Mouse (Mus musculus) heart, adult 18-20 months (tissue): ENCODE data around the gene Cux1. TPM values are rescaled to one million over a fixed set of nuclear protein-coding genes. Genes with fewer than 3 reads are reported as not detected.

Source experiments
- DNase-seq, 2 experiments: peaks; one replicate each; pipeline ENCODE4 v3.0.0; 2021 to 2022; ENCODE audit warnings: mixed read lengths in 1 of 2
- total RNA-seq, 2 experiments: library from RNA; stranded (reverse); gene quantifications; 2 replicates each; pipeline ENCODE4 v1.2.3; 2021

Cux1 gene
- total RNA-seq, 2 experiments from 2014 or later, result 78.7 to 87.5 TPM

DNA sequence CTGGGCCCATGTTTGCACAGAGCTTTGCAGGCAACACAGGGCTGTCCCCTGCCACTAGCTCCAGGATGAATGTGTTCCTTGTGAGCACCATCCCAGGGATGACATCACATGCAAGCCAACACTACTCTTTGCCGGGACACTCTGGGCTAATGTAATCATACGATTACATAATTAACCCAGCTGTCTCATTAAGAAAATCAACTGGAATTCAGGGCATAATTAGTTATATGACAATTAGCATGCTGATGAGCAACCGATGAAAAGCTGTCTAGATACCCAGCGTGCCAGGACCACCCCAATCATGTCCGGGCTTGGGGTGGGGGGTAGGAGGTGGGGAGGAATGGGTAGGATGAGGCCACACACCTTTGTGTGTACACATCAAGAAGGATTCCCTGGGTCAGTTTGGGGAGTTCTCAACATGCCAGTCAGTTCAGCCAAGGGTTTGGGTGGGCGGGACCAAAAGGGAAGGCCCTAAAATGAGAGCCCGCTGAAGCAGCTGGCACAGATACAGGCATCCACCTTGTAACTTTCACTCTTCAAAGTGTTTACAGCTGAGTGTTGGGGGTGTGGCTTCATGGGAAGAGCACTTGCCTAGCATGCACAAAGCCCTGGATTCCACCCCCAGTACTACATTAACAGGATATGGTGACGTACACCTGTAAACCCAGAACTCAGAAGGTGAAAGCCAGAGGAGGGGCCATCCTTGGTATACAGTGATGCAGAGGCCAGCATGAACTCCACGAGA is 184.9 kb downstream of the Cux1 start:
- DNase-seq, result no peak

DNA sequence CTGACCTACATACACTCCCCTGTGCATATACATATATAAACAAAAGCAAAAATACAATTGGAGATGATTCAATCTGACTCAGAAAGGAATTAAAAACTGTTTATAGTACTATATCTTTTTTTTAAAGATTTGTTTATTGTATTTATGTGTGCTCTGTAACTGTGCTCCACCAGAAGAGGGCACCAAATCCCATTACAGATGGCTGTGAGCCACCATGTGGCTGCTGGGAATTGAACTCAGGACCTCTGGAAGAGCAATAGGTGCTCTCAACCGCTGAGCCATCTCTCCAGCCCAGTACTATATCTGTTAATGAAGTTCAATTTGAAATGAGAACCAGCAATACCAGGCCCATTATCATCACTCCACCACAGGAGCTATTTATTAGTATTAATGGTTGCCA is 187.9 kb downstream of the Cux1 start:
- no peak for DNase-seq

DNA sequence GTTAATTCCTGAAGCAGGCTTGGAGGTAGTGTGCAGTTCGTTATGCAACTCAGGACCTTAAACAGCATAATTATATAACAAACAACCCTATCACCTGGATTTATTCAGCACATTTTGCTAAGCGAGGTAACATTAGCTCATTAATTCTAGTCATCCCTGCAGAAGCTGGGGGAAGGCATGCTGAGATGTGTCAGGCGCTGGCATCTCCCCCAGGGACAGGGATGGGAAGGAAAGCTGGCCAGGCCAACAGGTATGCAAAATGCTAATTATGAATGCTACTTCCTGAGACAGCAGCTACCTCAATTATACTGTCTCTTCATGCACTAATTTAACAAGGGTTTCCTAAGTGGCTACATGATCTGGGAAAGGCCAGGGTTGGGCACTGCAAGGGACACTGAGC is 190.2 kb downstream of the Cux1 start:
- DNase-seq, result no peak

DNA sequence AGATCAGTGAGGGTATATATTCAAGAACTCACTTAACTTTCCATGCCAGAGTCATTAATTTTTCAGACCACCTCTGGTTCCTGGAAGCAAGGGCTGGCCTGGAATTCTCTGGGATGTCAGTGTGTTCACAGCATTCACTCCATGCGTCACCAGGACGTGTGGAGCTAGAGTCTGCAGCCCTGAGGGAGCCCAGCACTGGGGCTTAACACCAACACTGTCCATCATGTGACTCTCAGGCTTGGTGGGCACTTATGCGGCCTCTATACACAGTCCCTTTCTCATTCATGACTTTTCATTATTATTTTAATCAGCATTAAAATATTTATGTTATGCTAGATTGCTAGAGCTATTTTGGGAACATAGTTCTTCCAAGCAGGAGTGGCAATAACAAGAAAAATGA is 191.9 kb downstream of the Cux1 start:
- no peak for DNase-seq

DNA sequence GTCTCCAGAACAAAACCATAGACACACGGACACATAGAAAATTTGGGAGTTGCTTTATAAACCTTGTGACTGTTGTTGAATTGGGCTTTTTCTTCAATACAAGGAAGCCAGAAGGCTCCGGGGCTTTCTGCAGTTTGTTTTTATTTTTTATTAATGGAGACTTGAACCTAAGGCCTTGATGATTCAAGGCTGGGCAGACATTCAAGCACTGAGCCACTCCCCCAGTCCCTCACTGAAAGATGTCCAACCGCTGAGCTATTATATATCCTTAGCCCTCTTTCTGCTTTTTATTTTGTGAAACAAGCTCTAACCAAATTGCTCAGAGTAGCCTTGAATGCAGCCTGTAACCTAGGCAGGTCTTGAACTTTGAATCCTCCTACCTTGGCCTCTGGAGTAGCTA is 195.0 kb downstream of the Cux1 start:
- no peak for DNase-seq

DNA sequence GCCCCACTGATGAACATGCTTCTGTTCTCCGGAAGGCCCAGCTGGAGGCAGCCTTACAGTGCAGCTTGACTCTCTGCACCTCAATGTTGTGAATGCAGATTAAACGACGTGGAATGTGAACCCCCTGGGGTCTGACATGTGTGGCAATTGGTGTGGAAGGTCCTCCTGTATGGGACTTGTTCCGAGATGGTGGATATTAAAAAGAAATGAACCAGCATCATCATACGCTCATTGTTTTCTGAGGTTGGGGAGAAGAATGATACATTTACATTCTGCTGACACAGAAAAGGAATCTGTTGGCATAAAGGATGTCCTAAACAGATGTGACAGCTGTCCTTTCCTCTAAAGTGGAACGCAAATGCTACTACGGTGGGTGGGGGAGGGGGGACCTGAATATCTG is 203.9 kb downstream of the Cux1 start:
- no peak for DNase-seq

DNA sequence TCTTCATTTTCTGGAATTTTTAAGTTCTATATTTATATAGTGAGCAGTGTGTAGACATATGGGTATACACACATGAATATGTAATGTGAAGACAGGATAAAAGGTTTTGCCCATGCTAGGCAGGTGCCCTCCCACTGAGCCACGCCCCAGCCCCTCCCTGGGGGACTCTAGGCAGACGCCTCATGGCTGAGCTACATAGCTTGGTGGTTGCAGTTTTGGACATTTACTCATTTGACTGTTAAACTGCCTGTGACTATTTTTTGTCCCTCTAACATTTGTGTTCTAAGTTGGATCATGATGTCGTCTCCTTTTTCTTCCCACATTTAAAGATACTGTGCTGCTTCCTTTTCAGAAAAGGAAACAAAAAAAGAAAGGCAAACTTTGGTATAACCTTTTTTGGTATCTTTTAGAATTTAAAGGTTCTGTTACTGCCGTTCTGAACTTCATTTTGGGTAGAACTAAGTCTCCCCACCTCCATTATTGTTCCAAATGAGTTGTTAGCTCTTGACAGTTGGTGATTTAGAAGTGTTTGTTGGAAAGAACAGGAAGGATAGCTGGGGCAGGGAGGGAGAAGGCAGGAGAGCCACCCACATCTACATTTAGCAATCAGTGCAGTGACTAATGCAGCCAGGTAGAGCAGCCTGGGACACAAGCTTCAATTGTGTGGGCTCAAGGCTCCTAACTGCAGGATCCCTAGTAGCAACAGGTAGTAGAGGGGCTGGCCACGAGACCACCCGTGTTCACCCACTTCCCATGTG is 204.6 kb downstream of the Cux1 start:
- no peak for DNase-seq

DNA sequence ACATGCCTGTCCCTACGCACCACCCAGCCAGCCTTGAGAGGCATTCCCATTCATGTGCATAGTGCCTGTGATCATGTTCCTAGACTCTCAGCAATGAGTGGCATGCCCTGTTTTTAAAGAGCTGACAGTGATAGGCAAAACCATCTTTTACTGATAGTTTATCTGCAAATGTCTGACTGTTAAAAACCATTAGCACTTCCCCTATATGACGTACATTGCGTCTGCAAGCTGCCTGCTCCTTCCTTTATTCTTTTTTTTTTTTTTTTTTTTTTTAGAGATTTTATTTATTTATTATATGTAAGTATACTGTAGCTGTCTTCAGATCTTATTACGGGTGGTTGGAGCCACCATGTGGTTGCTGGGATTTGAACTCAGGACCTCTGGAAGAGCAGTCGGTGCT is 205.3 kb downstream of the Cux1 start:
- no peak for DNase-seq

DNA sequence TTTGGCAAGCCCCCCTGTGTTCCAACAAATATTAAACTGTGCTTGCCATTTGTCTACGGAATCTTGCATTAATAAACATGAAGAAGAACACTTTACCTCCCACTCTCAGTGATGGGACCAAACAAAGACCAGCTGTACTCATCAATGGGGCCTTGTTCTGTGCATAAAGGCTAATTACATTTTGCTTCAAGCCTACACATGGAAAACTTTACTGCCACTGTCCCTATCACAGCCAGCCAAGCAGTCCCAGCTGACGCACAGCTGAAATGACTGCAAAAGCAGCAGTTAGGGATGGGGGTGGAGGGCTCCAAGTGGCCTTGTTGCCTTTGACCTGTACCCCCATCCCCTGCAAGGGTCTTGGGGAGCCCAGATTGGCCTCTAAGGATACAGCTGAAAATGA is 210.1 kb downstream of the Cux1 start:
- no peak for DNase-seq

DNA sequence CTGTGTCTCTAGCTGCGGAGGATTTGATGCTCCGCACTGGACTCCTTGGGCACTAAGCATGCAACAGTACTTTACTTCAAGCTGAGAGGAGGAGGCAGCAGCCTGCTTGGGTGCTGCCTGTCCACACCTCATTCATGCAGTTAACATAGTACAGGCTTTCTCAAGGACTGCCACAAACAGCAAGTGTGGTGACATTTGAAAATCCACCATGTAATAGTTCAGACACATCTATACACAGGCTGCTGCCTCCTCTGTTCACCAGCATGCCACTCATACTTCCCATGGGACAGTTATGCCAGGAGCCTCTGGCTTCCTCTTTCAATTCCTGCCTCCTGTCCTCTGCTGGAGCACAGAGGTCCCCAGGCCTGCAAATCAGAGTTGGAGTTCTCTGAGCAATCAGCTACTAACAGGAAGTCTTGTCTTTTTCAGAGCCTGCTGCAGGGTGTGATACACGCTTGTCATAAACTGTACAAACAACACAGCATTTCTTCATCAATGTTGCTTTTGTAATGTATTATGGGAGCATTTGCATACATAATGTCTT is 211.6 kb downstream of the Cux1 start:
- DNase-seq, result peak in 1 of 2 experiments; percentile 16

DNA sequence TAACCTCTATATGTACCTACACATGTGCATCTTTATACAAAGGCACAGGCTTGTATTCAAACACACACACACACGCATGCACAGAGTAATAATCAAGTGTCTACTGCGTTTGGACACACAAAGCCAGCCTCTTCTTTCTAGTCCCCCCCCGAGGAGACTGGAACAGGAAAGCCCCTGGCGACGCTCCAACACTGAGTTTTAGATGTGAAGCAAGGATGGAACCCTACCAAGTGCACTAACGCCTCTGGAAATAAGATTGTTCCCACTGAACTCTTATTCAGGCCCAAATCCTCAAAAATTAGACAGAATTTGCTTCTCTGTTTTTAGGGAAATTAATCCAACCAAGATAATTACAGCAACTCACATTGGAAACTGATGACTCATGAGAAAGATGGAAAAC is 212.6 kb downstream of the Cux1 start:
- DNase-seq, result peak; percentile 43 to 53

DNA sequence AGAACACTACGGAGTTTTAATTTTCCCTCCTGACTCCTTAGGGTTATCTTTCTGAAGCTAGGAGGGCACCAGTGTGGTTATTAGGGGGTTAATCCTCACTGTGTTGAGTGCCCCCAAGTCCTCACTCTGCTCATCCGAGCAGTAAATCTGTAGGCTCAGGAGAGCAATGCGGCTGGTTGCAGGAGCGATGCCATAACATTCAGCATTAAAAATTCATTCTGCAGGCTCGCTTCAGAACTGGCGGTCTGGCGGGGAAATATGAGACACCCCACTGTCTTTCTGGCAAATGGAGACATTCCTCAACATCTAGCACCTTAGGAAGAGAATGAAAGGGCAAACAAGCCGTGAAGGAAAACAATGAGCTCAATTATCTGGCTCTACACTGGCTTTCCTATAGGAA is 214.2 kb downstream of the Cux1 start:
- no peak for DNase-seq

DNA sequence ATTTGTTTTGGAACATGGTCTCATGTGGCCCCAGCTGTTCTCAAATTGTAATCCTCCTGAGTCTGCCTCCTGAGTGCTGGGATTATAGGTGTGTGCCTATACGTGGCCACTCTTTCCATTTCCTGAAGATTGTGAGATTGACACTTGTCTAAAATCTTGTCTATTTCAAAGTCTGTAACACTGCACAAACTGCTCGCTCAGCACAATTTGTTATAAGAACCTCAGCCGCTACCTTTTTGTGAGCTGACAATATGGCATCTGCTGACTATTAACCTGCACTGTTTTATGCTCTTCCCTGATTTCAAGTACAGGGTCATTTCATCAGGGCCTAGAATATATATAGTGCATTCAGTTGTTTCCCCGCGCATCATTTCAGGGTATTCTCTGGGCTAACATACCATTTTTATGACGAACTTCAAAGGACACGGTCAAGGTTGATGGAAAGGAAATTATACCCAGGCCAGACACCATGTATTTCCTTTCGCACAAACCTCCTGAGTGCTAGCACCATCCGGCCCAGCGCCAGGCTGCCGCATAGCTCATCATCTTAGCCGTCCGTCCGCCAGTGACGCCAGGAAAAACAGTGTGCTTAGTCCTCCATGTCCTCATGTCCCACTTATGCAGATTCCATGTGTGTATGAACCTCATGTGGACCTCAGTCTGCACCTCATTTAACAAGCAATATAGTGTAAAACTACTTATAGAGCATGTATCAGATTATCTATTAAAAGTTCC is 224.0 kb downstream of the Cux1 start:
- DNase-seq, result no peak

DNA sequence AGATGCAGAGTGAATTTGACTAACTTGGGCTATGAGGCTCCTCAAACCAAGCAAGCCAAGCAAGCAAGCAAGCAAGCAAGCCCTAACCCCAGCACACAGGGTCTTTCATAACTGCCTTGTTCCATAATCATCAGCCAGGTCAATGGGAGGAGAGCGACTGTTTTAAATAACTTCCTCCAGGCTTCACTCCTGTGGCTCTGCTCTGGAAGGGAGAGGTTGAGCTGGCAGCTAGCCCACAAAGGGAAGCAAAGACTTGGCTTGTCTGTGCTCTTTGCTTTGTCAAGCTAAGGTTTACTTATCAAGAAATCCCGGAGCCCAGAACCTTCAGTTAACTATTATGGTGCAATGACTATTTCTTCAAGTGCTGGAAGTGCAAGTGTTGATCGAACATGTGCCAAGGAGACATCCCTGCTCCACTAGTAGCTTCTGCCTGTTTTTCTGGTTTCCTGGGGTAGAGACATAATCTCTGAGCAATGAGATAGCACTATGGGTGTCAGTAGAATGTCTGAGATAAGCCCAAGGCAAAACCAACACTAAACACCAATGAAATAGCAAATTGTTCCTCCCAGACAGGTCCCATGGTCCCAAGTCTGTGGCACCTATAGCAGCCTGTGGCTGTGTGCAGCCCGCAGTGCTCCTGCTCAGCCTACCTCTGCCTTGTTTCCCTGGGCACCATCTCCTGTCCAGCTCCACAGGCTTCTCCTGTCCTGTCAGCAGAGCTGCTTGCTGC is 230.3 kb downstream of the Cux1 start:
- peak in 1 of 2 experiments; percentile 19 for DNase-seq

DNA sequence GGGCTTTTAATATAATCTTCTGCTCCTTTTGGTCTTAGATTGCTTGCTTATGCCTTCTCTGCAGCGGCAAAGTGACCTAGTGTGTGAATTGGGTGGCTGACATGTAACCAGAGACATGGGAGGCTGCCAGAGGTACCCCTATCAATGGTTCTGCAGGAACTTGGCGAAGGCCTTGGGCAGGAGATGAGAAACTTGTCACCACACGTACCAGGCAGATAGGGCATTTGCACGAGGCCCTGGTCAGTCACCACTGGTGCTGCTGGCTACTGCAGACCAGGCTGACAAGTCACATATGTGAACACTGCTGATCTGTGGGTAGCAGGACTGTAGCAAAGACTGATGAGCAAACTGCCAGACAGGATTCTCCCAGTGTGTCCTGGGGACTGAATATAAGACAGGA is 231.6 kb downstream of the Cux1 start:
- DNase-seq, result peak in 1 of 2 experiments; percentile 46

DNA sequence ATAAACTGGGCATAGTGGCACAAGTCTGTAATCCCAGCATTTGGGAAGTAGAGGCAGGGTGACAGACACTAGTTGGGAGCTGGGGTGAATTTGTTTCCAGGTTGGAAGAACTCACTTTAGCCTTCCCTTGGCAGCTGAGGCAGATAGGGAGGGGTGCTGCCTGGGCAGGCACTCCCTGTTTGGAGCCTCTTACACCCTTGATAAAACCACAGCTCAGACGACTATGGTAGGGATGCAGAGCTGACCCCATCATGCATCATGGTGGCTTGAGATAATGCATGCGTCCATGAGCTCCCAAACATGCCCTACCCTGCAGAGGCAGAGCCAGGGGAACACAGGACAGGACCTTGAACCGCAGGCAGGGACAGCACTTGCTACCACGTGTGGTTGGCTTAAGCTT is 232.5 kb downstream of the Cux1 start:
- DNase-seq, result peak in 1 of 2 experiments; percentile 5

DNA sequence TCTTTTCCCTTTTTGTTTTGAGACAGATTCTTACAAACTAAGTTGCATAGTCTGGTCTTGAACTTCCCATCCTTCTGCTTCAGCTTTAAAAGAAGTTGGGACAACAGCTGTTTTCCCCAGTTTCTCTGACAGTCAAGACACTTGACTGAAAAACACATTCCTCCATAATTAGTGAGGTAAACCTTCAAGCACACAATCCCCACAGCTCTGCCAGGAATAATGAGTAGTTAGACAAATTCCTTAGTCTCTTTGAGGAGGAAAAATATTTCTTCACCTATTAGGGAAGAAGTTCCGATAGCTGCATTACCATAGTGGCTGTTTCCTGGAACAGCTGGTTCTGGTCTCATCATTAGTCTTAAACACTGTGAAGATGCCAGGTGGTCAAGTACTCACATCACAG is 233.2 kb downstream of the Cux1 start:
- no peak for DNase-seq

DNA sequence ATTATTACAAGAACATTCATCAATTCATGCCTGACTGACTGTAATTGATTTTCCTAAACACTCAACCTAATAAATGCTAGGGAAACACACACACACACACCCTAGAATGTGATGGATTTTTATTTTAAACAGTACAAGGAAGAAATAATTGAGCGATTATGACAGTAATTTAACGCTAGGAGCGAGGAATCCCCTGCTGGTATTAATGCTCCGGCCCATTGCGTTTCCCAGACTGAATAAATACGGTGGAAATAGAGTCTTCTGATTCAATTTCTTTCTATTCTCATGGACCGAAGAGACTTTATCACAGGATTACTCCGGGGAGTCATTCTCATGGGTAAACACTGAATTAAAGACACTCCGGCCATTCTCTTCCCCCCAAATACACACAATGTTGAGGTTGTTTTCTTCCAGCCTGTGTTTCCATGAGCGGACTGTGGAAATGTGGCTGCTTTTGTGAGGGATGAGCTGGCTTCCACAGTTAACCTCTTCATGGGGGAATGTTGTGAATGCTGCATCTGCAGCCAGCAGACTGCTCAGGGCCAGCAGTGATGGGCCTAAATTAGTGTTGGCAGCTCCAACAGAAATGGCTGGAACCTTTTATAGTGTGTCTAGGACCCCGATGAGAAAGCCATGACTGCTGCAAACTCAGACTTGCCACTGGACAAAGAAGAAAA is 234.4 kb downstream of the Cux1 start:
- no peak for DNase-seq

DNA sequence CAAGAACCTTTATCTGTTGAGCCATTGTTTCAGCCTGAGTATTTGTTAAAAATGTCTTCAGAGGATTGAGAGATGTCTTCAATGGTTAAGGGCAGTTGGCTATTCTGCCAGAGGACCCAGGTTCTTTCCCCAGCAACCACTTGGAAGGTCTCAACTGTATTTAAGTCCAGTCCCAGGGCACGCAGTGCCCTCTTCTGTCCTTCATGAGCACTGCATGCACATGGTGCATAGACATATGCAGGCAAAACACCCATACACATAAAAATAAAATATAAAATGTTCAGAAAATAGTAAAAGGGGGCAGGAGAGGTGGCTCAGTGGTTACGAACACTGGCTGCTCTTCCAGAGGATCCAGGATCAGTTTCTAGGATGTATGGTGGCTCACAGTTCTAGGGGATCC is 239.6 kb downstream of the Cux1 start:
- no peak for DNase-seq

DNA sequence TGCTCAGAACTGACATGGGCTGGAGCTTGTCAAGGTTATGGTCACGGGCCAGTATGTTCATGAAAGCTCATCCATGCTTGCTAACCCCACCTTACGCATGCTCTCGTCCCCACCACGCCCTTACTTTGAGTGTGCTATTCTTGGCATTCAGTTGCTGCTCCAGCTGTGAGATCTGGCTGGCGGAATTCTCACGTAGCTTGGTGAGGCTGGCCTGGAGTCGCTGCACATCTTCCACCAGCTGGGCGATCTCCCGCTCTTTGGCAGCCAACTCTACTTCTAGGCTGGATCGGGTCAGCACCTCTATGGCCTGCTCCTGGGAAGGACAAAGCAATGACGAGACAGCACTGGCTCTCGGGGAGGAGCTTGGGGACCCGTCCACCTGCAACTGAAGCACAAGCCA is 240.7 kb downstream of the Cux1 start:
- peak; percentile 59 to 71 for DNase-seq

DNA sequence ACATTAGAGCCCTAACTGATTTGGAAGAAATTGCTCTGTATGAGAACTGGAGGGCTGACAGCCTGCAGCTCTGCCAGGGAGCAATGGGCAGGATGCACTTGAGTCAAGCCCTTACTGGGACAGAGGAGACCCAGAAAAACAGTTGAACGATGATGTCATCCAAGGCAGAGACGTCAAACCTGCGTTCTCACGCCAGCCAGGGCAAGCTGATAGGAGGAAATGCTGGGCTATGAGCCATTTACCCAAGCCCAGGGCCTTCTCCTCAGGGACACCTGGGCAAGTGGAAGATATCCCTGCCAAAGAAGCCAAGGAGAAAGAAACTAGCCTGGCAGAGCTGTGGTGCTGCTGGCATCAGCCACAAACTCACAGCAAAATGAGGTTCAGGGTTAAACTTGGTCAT is 242.8 kb downstream of the Cux1 start:
- DNase-seq, result peak; percentile 53 to 73

DNA sequence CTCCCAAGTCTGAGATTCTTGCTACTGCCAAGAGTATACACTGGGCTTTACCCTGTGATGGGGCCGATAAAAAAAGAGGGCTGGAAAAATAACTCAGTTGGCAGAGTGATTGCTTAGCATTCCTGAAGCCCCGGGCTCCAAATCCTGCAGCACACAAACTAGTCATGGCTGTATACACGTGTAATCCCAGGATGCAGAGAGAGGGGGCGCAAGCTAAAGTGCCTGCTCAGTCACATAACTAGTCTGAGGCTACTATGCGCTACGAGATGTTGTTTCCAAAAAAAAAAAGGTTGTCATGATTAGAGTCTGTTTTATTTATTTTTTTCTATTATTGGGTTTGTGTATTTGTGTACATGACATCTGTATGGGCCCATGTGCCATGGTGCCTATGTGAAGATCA is 245.9 kb downstream of the Cux1 start:
- no peak for DNase-seq
